Mouse (Mus musculus) MEL (cell line): ENCODE data around the gene Ndufaf3. TPM values are rescaled to one million over a fixed set of nuclear protein-coding genes. Genes with fewer than 3 reads are reported as not detected.

Experiments used
- DNase-seq: peaks from one replicate; pipeline ENCODE4 v3.0.0; 2011; ENCODE audit warnings: low read depth, low spot score
- H3K27ac ChIP-seq: 2 replicates; pipeline ENCODE4 v1.5.1; 2012; ENCODE audit warnings: low read depth, mild to moderate bottlenecking, control low read depth, low read length, moderate library complexity; ENCODE audit not compliant: control insufficient read depth
- H3K27me3 ChIP-seq, 2 experiments: fragments of 150-350 bp in 1 of 2; sonication (generic) in 1 of 2; 2 replicates each; pipeline ENCODE4 v1.6.1; 2012; ENCODE audit warnings: low read length in 2 of 2, mild to moderate bottlenecking in 2 of 2, improper control_type of control experiment in 1 of 2, moderate library complexity in 1 of 2; ENCODE audit not compliant: insufficient read depth in 2 of 2, control insufficient read depth in 1 of 2
- H3K36me3 ChIP-seq, 2 experiments: 2 replicates each; pipeline ENCODE4 v1.6.1; 2012 to 2014; ENCODE audit warnings: low read length in 2 of 2, improper control_type of control experiment in 1 of 2, inconsistent platforms in 1 of 2, mild to moderate bottlenecking in 1 of 2; ENCODE audit not compliant: insufficient read depth in 2 of 2, control insufficient read depth in 1 of 2
- H3K4me1 ChIP-seq, 2 experiments: fragments of 150-350 bp in 1 of 2; sonication (generic) in 1 of 2; 2 replicates each; pipeline ENCODE4 v1.6.1; 2012; ENCODE audit warnings: low read length in 2 of 2, improper control_type of control experiment in 1 of 2, mild to moderate bottlenecking in 1 of 2; ENCODE audit not compliant: insufficient read depth in 2 of 2, control insufficient read depth in 1 of 2
- H3K4me3 ChIP-seq, 2 experiments: fragments of 150-350 bp in 1 of 2; sonication (generic) in 1 of 2; 2 replicates each; pipeline ENCODE4 v1.5.1; 2012; ENCODE audit warnings: low read depth in 2 of 2, low read length in 2 of 2, mild to moderate bottlenecking in 2 of 2, moderate library complexity in 2 of 2, control low read depth in 1 of 2, improper control_type of control experiment in 1 of 2; ENCODE audit not compliant: control insufficient read depth in 1 of 2, insufficient read depth in 1 of 2
- H3K79me2 ChIP-seq: 2 replicates; pipeline ENCODE4 v1.6.1; 2012; ENCODE audit warnings: mild to moderate bottlenecking, low read length, moderate library complexity; ENCODE audit not compliant: control insufficient read depth, poor library complexity, insufficient read depth
- H3K9ac ChIP-seq: 2 replicates; pipeline ENCODE4 v1.6.1; 2012; ENCODE audit warnings: low read depth, mild to moderate bottlenecking, control low read depth, low read length, moderate library complexity; ENCODE audit not compliant: control insufficient read depth, poor library complexity, severe bottlenecking
- H3K9me3 ChIP-seq: fragments of 150-350 bp; sonication (generic); replicated peaks from 2 replicates; pipeline ENCODE4 v1.6.1; 2012; ENCODE audit warnings: mild to moderate bottlenecking, low read length, improper control_type of control experiment, moderate library complexity; ENCODE audit not compliant: insufficient read depth
- BHLHE40 ChIP-seq: IDR thresholded peaks from 2 replicates; pipeline ENCODE4 v1.6.1; 2012; ENCODE audit warnings: low read depth, mild to moderate bottlenecking, inconsistent platforms, low read length, improper control_type of control experiment, borderline replicate concordance
- CHD1 ChIP-seq: IDR thresholded peaks from 2 replicates; pipeline ENCODE4 v1.6.1; 2012; ENCODE audit warnings: low read depth, mild to moderate bottlenecking, inconsistent platforms, low read length, improper control_type of control experiment
- CHD2 ChIP-seq: IDR thresholded peaks from 2 replicates; pipeline ENCODE4 v1.6.1; 2011; ENCODE audit warnings: low read length, improper control_type of control experiment
- CTCF ChIP-seq, 3 experiments: IDR thresholded peaks in 2 of 3; conservative IDR thresholded peaks in 1 of 3; 2 replicates each; pipeline ENCODE4 v1.5.1; 2011 to 2012; ENCODE audit warnings: low read length in 3 of 3, low read depth in 2 of 3, mild to moderate bottlenecking in 2 of 3, improper control_type of control experiment in 1 of 3, inconsistent platforms in 1 of 3, mixed read lengths in 1 of 3, moderate library complexity in 1 of 3; ENCODE audit not compliant: control insufficient read depth in 1 of 3, insufficient read depth in 1 of 3, poor library complexity in 1 of 3, severe bottlenecking in 1 of 3
- E2F4 ChIP-seq: IDR thresholded peaks from 2 replicates; pipeline ENCODE4 v1.6.1; 2011; ENCODE audit warnings: low read depth, low read length, improper control_type of control experiment, borderline replicate concordance
- ELF1 ChIP-seq: IDR thresholded peaks from 2 replicates; pipeline ENCODE4 v1.6.1; 2014; ENCODE audit warnings: low read depth, mild to moderate bottlenecking, inconsistent platforms, low read length, improper control_type of control experiment, moderate library complexity
- EP300 ChIP-seq, 2 experiments: IDR thresholded peaks; 2 replicates each; pipeline ENCODE4 v1.6.1; 2011; ENCODE audit warnings: improper control_type of control experiment in 2 of 2, low read length in 2 of 2, low read depth in 1 of 2, mild to moderate bottlenecking in 1 of 2
- ETS1 ChIP-seq: IDR thresholded peaks from 2 replicates; pipeline ENCODE4 v1.6.1; 2012; ENCODE audit warnings: low read depth, mild to moderate bottlenecking, inconsistent platforms, low read length, improper control_type of control experiment, moderate library complexity
- GABPA ChIP-seq: IDR thresholded peaks from 2 replicates; pipeline ENCODE4 v1.6.1; 2012; ENCODE audit warnings: low read depth, mild to moderate bottlenecking, inconsistent platforms, low read length, improper control_type of control experiment, moderate library complexity
- GATA1 ChIP-seq: IDR thresholded peaks from 2 replicates; pipeline ENCODE4 v1.6.1; 2011; ENCODE audit warnings: low read depth, low read length, improper control_type of control experiment
- JUND ChIP-seq: IDR thresholded peaks from 2 replicates; pipeline ENCODE4 v1.6.1; 2011; ENCODE audit warnings: low read depth, mild to moderate bottlenecking, improper control_type of control experiment, low read length
- MAFK ChIP-seq: IDR thresholded peaks from 2 replicates; pipeline ENCODE4 v1.6.1; 2011; ENCODE audit warnings: low read depth, mild to moderate bottlenecking, low read length, improper control_type of control experiment, borderline replicate concordance
- MAZ ChIP-seq: IDR thresholded peaks from 2 replicates; pipeline ENCODE4 v1.6.1; 2012; ENCODE audit warnings: low read depth, mild to moderate bottlenecking, inconsistent platforms, low read length, improper control_type of control experiment
- MXI1 ChIP-seq: IDR thresholded peaks from 2 replicates; pipeline ENCODE4 v1.6.1; 2011; ENCODE audit warnings: mild to moderate bottlenecking, low read depth, low read length, improper control_type of control experiment
- MYC ChIP-seq: IDR thresholded peaks from 2 replicates; pipeline ENCODE4 v1.6.1; 2011; ENCODE audit warnings: low read depth, mild to moderate bottlenecking, low read length, improper control_type of control experiment, moderate library complexity
- NRF1 ChIP-seq: IDR thresholded peaks from 2 replicates; pipeline ENCODE4 v1.6.1; 2014; ENCODE audit warnings: low read depth, mild to moderate bottlenecking, inconsistent platforms, low read length, improper control_type of control experiment, moderate library complexity; ENCODE audit not compliant: poor library complexity, insufficient read depth, severe bottlenecking
- POLR2AphosphoS2 ChIP-seq: IDR thresholded peaks from 2 replicates; pipeline ENCODE4 v1.6.1; 2011; ENCODE audit warnings: low read length, improper control_type of control experiment
- POLR2AphosphoS5 ChIP-seq: IDR thresholded peaks from 2 replicates; pipeline ENCODE4 v1.6.1; 2012; ENCODE audit warnings: low read depth, borderline replicate concordance, mild to moderate bottlenecking, inconsistent platforms, low read length, moderate library complexity, mixed read lengths
- RCOR1 ChIP-seq: IDR thresholded peaks from 2 replicates; pipeline ENCODE4 v1.6.1; 2012; ENCODE audit warnings: low read depth, mild to moderate bottlenecking, inconsistent platforms, low read length, improper control_type of control experiment
- TAL1 ChIP-seq: IDR thresholded peaks from 2 replicates; pipeline ENCODE4 v1.6.1; 2012; ENCODE audit warnings: mild to moderate bottlenecking, inconsistent platforms, low read length, moderate library complexity, mixed read lengths
- TBP ChIP-seq: IDR thresholded peaks from 2 replicates; pipeline ENCODE4 v1.8.0; 2011; ENCODE audit warnings: low read depth, low read length, improper control_type of control experiment
- TCF12 ChIP-seq: IDR thresholded peaks from 2 replicates; pipeline ENCODE4 v1.6.1; 2014; ENCODE audit warnings: low read depth, mild to moderate bottlenecking, inconsistent platforms, low read length, improper control_type of control experiment, moderate library complexity
- USF1 ChIP-seq: IDR thresholded peaks from 2 replicates; pipeline ENCODE4 v1.6.1; 2014; ENCODE audit warnings: low read depth, mild to moderate bottlenecking, inconsistent platforms, low read length, improper control_type of control experiment, moderate library complexity
- ZMIZ1 ChIP-seq: IDR thresholded peaks from 2 replicates; pipeline ENCODE4 v1.6.1; 2012; ENCODE audit warnings: low read depth, mild to moderate bottlenecking, inconsistent platforms, low read length, improper control_type of control experiment, moderate library complexity
- ZNF384 ChIP-seq: IDR thresholded peaks from 2 replicates; pipeline ENCODE4 v1.6.1; 2012; ENCODE audit warnings: low read depth, mild to moderate bottlenecking, inconsistent platforms, low read length, improper control_type of control experiment
- polyA plus RNA-seq, 2 experiments: library from polyadenylated mRNA; stranded (reverse) in 1 of 2; unstranded in 1 of 2; fragments of >175 nt in 1 of 2; fragments of >200 nt in 1 of 2; gene quantifications; 2 replicates each; pipeline versions ENCODE4 v1.2.1 to v1.2.4; 2012; ENCODE audit warnings: low replicate concordance in 2 of 2, low read depth in 1 of 2; ENCODE audit not compliant: insufficient read length in 2 of 2, insufficient read depth in 1 of 2, missing spikeins in 1 of 2
- total RNA-seq: library from RNA; depleted of rRNA; stranded (reverse); fragments of 300-350 nt; gene quantifications from 2 replicates; pipeline ENCODE4 v1.2.3, GENCODE M21; 2012

Gene Ndufaf3
- total and polyA plus RNA-seq, 3 experiments, result 38.0 to 66.8 TPM; not detected in 1

GRCm38 (mm10) chr9:108540846-108541245, 26.4 kb downstream of the Ndufaf3 start:
- H3K79me2 ChIP-seq, result peaks cover 8% of the 10 kb centered on the region; the same call in 1 of the 2 replicates
- H3K4me3 ChIP-seq, result no peak overlapping the region
- no peaks in the 10 kb centered on the region; a peak in 1 of 4 replicates for H3K4me1 ChIP-seq
- no peak for TF ChIP-seq TCF12
- TF ChIP-seq POLR2AphosphoS5, result no peak
- no peak for TF ChIP-seq ETS1
- no peak for TF ChIP-seq MYC
- TF ChIP-seq USF1, result no peak
- TF ChIP-seq POLR2AphosphoS2, result no peak
- TF ChIP-seq CTCF (IDR thresholded peaks at IDR 0.05 in 2 of 3, conservative IDR thresholded peaks at IDR 0.05 in 1 of 3; ENCODE audit: control insufficient read depth in 1 of 3, insufficient read depth in 1 of 3, low read depth in 2 of 3, low read length in 3 of 3, poor library complexity in 1 of 3, severe bottlenecking in 1 of 3), result no peak
- no peaks in the 10 kb centered on the region for H3K9me3 ChIP-seq
- no peaks in the 10 kb centered on the region for H3K27me3 ChIP-seq
- DNase-seq, result no peak
- H3K36me3 ChIP-seq, result peaks cover 2 to 62% of the 10 kb centered on the region in 2 experiments; a peak in 2 of 4 replicates
- H3K9ac ChIP-seq, result no peak overlapping the region
- no peak overlapping the region for H3K27ac ChIP-seq

- Histone ChIP-seq H3K36me3 (peaks cover 2 to 44% of the 10 kb centered on the region in 2 experiments; a peak in 2 of 4 replicates), H3K9me3 (no peaks in the 10 kb centered on the region), H3K4me3 (no peak overlapping the region), H3K27me3 (no peaks in the 10 kb centered on the region), H3K9ac (no peak overlapping the region), H3K79me2 (peaks cover 19% of the 10 kb centered on the region), H3K4me1 (no peaks in the 10 kb centered on the region; a peak in 1 of 4 replicates), H3K27ac (no peak overlapping the region)
- no peak for DNase-seq
- TF ChIP-seq GATA1, result no peak
- TF ChIP-seq ZMIZ1, result no peak
- no peak for TF ChIP-seq TBP
- no peak for TF ChIP-seq RCOR1
- no peak for TF ChIP-seq E2F4
- no peak for TF ChIP-seq MXI1
- TF ChIP-seq MAFK, result no peak
- TF ChIP-seq JUND, result no peak
- TF ChIP-seq GABPA, result no peak
- TF ChIP-seq POLR2AphosphoS5, result no peak
- TF ChIP-seq TAL1, result no peak
- TF ChIP-seq CHD2, result no peak
- no peak for TF ChIP-seq MAZ
- no peak for TF ChIP-seq NRF1
- TF ChIP-seq EP300 (IDR thresholded peaks at IDR 0.05; ENCODE audit: low read depth in 1 of 2, low read length in 2 of 2), result no peak
- no peak for TF ChIP-seq BHLHE40
- no peak for TF ChIP-seq ZNF384
- TF ChIP-seq ELF1, result no peak
- TF ChIP-seq CTCF (IDR thresholded peaks at IDR 0.05 in 2 of 3, conservative IDR thresholded peaks at IDR 0.05 in 1 of 3; ENCODE audit: control insufficient read depth in 1 of 3, insufficient read depth in 1 of 3, low read depth in 2 of 3, low read length in 3 of 3, poor library complexity in 1 of 3, severe bottlenecking in 1 of 3), result no peak
- no peak for TF ChIP-seq CHD1
Observed at GRCm38 (mm10) chr9:108531496-108531895, 35.7 kb downstream of the Ndufaf3 start.
